Mouse (Mus musculus) brain, adult 2 months (tissue): ENCODE data around the gene Nrd1.

Source experiments
- DNase-seq: peaks from one replicate; pipeline ENCODE4 v3.0.0; 2011; ENCODE audit warnings: low read depth, low spot score

The Nrd1 gene

DNA sequence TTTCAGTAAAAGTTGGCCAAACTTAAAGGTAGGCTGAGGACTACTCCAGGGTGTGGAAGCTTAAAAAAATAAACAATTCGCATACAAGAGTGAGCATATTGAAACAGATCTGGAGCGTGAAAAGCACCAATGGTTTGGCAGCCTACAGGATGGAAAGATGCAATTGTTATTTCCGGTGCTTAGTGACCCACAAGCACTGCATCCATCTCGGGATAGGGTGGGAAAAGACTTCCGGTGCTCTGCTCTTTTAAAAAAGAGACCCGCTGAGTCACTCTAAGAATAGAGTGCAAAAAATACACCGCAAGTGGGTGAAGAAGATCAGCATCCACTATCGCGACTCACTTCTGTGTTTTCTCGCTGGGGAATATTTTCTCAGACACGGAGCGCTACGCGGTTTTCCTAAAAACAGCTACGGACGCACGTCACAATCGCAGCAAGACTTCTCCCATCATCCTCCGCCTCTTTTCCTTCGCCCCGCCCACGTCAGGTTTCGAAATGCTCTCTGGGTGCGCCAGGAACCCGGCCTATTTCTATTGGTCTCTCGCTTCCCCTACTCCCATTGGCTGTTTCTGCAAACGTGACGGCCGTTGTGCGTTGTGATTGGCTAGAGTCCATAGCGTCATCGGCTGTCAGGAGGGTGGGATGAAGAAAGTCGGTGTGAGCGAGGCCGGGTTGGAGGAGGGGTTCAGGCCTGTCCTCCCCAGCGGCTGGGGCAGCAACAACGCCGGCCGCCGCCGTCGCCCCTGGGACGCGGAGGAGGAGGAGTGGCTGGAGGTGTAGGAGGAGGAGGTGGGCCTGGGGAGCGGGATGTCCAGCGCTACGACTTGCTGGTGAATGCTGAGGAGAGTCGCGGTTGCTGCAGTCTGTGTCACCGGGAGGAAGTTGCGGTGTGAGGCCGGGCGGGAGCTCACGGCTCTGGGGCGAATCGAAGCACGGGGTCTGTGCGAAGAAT lies at the start of gene Nrd1:
Gene Nrd1 (plus strand): TSS at position 657 of the 952 bp plus-strand sequence.
- DNase-seq: peak; percentile 100

DNA sequence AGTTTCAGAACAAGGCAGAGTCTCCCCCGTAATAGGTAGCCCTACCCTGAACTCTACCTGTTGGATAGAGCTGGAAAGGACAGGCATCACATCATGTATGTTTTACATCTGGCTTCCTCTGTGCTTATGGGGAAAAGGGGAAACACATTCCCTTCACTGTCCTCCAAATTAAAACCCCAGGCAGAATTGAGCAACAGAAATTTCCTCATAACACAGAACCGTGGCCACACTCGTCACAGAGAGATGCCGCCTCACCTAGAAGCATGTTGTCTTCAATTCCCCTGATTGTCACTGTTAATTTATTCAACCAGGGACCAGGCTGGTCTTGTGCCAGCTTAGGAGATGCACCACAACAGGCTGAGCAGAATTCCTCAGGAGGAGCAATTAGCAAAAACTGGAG lies 48.8 kb upstream of the Nrd1 start:
- peak; percentile 36 for DNase-seq

DNA sequence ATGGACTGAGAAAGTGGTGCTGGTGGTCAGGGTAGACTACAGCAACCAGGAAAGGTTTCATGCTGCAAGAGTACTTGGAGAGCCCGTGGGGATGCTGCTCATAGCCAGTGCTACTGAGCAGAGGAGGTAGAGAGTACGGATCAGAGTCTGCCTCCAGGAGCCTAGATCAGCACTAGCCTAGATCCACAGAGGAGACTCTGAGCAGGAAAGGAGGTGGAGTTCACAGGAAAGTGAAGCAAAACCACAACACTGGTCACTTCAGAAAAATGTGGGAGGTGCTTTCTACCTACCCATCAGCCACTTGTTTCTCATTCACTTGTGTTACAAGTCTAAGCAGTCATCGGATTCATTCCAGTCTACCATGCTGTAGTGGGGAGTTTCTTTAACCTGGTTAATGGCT lies 40.8 kb upstream of the Nrd1 start:
- DNase-seq: no peak

DNA sequence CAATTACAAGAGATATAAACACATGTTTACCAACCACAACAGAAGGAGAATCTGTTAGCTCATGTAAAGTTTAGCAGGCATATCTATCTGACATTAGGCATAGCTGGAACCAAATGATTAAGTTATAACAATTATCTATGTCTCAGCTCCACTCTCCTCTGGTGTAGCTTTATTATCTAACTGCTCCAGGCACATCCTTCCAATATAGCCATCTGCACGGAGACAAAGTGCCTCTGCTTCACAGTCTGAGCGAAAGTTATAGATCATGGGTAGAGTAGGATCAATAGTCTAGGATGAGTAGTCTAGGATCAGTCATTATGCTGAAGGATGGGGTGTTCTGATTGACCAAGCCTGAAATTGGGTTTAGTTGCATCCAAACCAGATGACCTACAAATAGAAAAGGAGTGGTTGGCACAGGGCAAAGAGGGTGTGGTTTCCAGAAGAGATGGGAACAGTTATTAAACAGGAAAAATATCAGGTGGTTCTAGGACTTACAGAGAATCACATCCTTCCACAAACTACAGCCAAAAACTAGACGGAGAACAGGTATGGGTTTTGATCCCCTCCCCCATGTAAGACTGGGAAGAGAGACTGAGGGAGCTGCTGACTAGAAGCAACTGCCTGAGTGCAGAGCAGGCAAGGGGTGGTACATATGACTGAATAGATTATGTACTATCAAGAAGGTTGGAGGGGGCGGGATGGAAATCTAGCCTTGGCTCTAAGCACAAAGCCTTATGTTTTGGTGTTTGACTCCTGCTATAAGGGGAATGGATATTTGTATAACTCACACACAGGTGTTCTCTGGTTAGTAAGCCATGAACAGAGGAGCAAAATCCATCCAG lies 39.6 kb upstream of the Nrd1 start:
- no peak for DNase-seq

DNA sequence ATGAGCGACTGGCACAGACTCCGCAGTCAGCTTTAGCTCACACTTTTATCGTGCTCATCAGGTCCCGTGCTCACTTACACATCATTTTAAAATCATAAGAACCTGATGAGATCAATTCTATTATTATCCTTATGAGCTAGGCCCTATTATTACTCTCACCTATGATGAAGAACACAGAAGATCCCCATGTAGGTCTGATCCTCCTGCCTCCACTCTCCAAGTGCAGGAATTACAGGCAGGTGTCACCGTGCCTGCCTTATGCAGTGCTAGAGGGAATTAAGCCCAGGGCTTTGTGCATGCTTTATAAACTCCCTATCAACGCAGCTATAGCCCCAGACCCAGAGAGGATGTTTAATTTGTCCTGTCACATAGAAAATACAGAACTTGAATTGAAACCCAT lies 37.4 kb upstream of the Nrd1 start:
- DNase-seq: peak; percentile 27

DNA sequence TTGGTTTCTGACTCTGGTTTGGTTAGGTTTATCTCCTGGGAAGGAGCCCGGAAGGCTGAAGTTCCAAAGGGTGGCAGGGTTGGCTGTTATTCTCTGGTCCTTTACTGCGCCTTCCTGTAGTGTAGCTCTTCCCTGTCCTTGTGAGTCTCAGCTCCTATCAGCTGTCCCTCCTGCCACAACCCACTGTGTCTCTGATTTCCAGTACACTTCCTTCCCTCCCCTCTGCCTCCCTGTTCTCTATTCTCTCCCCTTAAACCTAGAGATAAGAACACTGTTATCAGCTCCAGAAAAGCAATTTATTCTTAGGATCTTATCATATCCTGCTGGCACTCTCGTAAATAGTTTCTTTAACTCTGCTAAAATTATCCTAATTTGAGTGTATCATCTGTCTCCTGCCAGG lies 30.9 kb upstream of the Nrd1 start:
- no peak for DNase-seq

DNA sequence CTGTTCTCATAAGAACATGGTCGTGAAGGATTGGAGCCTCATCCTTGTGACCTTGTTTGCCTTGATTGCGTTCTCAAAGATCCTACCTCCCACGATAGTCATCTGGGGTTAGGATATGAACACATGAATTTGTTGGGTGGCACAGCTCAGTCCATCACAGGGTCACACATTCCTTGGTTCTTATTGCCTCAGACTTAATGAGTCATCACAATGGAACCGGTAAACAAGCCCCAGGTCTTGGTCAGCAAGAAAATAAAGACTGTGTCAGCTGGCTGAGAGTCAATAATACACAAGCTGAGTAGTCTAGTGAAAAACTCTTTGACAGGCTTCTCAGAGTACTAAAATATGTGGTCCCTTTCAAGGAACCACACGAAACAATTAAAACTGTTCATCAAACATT lies 29.4 kb upstream of the Nrd1 start:
- DNase-seq: no peak

DNA sequence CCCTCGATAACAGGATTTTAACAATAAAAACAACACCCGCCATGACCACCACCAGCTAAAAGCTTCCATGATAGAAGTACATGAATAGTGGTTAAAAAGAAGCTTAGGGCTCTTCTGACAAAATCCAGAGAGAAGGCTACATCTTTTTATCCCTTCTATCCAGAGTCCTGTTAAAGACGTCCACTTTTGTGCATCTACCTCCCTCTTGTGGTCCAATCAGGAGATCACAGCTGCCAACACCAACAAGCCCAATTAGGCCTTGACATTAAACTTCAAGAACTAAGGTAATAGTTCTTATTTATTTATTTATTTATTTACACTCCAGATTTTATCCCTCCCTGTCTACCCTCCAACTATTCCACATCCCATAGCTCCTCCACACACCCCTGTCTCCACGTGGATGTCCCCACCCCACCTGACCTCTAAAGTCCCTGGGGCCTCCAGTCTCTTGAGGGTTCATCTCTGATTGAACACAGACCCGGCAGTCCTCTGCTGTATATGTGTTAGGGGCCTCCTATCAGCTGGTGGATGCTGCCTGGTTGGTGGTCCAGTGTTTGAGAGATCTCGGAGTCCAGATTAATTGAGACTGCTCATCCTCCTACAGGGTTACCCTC lies 23.9 kb upstream of the Nrd1 start:
- peak; percentile 87 for DNase-seq

DNA sequence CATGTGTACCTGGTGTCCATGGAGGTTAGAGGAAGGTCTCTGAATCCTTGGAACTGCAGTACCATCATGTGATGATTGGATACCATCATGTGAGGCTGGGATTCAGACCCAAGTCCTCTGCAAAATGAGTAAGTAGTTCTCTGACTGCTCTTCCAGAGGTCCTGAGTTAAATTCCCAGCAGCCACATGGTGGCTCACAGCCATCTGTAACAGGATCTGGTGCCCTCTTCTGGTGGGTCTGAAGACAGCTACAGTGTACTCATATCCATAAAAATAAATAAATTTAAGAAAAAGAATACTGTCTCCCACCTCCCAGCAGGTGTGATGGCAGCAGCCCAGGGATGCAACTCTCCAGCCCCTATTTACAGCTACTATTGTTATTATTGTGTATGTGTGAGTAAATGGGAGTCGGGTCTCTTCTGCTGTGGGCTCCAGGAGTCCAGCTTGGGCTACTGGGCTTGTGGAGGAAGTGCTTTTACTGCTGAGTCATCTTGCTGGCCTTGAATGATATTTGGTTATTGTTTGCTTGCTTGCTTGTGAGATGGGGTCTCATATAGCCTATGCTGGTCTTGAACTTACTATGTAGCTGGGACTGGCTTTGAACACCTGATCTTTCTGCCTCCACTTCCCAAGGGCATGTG lies 13.5 kb upstream of the Nrd1 start:
- no peak for DNase-seq

DNA sequence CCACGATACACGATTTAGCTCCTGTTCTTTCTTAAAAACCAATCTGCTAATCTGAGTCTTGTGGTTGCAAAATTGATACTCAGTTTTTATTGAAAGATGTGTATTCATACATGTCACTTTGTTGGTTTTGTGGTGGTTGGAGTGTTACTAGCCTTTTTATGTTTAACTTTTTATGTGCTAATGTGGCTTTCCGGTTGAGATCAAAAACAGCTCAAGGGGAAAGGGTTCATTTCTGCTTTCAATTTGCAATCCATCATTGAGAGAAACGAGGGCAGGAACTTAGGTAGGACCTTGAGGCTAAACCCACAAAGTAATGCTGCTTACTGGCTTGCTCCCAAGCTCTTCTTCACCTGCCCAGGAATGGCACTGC lies 13.0 kb upstream of the Nrd1 start:
- DNase-seq: no peak

DNA sequence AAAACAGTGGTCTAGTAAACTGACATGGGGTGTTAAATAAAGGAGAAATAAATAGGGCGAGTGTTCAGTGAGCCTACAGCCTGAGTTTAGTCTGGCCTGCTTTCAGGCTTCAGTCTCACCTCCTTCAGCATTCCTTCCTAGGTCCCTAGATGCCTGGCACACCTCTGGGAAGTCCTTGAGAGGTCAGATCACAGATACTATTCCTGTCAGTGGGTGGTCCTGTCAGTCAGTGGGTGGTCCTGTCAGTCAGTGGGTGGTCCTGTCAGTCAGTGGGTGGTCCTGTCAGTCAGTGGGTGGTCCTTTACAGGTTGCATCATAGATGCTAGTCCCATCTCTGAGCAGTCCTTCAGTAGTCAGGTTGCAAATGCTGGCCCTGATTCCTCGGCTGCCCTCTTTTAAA lies 11.0 kb upstream of the Nrd1 start:
- no peak for DNase-seq

DNA sequence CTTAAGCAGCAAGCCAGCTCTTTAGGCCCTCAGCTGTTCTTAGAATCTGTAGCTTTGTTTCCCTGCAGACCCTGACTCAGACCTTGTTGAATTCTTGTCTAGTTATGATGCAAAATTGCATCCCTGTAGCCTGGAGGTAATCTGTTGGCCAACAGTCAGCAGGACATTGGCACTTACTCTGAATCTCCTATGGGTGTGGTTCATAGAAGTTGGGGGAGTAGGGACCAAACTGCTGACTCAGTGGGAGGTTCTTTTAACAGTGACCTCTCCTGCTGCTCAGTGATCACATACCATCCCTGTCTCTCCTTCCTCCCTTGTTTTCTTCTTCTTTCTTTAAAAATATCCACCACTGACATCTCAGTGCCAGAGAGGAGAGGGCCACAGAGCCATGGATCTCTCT lies 10.4 kb upstream of the Nrd1 start:
- no peak for DNase-seq

DNA sequence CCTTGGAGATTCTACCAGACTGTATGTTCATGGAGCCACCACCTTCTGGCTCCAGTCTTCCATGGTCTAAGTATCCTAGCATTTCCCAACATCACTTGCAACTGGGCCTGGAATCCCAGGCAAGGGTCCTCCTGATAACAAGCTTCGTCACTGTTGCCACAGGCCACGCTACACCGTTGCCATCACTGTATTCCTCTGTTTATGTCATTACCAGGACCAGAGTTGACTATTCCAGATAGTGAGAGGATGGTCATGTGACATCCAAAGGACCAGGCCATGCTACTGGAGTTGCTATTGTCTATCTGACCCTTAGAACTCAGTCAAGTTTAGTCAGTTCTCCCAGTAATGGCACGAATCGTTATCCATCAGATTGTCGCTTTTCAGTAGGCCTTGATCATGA lies 9.9 kb upstream of the Nrd1 start:
- no peak for DNase-seq

DNA sequence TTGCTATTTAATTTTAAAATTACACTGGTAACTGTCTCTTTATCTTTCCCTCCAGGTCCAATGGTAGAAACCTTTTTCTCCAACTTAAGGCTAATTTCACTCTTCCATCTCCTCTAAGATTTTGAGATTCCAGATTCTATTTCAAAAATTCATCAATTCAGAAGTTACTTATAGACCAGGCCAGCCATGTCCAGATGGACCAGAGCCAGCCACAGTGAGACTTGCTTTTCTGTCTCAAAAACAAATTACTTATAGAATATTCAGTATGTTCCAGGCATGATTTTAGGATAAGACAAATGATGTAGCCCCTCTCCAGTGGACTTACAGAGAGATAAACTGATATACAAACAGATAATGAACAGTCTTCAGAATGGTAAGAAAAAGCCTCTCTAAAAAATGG lies 8.6 kb upstream of the Nrd1 start:
- no peak for DNase-seq

DNA sequence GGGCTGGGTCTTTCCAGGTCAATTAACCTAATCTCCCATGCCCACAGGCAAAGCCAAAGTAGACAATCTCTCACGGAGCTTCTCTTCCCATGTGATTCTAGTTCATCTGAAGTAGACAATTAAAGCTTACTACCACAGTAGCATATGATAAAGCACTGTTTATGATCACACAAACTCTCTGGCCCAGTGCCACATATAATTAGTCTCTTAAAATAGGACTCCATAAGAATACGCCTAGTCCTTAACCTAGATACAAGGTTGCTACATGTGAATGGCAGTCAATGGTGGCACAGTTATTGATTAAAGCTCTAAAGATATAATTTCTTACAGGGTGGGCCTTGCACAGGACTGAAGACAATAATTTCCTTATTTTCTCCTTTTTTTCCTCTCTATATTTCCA lies 7.5 kb upstream of the Nrd1 start:
- DNase-seq: no peak

DNA sequence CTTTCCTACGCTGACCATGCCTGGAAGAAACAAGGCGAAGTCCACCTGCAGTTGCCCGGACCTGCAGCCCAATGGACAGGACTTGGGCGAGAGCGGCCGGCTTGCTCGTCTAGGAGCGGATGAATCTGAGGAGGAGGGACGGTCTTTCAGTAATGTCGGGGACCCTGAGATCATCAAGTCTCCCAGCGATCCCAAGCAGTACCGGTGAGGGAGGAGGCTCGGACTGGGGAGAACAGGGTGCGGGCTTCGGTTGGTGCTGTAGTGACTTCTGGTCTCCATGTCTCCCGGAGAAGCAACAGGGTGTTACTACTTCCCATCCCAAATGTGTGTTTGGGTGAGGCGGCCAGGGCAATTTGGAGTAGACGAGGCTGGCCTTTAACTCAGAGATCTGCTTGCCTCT lies 506 bp downstream of the Nrd1 start:
- no peak for DNase-seq

DNA sequence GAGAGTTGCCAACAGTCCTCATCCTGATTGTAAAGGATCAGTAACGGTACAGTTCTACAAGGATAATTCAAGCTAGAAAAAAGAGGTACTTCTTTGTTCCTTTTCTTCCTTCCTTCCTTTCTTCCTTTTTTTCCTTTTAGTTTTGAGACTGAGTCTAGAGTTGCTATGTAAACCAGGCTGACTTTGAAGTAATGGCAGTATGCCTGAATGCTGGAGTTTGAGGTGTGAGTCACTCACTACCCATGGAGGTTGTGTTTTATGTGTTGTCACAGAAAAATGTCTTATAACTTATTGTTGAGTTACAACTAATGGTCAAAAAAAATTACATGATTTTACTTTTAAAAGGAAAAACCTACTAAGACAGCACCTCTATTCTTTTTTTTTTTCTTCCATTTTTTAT lies 7.6 kb downstream of the Nrd1 start:
- DNase-seq: peak; percentile 54

DNA sequence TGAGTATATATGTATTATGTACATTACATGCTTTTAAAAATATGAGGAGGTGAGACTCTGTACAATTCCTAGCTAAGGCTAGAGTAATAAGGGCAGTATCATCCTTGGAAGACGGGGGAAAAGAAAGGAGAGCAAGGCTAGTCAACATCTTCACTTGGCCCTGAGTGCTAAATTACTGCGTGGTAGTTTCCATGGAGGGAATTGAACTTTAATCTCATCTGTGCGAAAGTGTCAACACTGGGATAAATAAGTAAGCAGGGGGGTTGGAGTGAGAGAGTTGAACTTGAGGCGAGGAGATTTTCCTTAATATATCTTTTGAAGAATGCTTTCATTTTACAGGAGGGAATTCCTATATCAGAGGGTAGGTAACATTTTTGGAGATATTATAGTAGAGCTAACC lies 13.6 kb downstream of the Nrd1 start:
- DNase-seq: no peak

DNA sequence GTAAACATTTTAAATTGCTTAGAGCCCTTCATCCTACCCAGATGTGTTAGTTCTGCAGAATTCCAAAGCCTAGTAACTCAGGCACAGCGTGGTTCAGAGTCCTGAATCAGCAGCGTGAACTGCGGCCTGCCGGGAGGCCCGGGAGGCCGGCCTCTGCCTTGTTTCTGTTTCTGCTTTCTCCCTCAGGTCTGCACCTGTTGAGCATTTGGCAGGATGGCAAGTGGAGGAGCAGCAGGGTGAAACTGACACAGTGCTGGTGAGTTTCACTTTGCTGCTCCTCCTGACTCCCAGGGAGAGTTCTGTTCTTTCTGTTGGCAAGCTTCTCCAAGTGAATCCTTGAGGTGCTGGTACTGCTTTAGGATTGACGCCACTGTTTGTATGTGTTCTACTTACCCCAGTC lies 17.0 kb downstream of the Nrd1 start:
- no peak for DNase-seq

DNA sequence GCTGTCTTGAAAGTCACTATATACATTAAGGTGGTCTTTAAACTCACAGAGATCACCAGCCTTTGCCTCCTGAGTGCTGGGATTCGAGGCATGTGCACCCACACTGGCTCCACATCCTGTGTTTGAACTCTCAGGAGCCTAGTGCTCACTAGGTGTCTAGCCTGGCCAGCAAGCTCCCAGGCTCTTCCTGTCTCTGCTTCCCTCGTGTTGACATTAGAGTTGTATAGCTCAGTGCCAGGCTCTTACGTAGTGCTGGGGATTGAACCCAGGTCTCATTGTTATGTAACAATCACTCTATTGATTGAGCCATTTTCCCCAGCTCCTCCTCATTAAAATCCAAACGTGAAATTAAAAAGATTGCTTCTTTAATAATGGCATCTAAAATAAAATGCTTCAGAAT lies 18.8 kb downstream of the Nrd1 start:
- DNase-seq: no peak

DNA sequence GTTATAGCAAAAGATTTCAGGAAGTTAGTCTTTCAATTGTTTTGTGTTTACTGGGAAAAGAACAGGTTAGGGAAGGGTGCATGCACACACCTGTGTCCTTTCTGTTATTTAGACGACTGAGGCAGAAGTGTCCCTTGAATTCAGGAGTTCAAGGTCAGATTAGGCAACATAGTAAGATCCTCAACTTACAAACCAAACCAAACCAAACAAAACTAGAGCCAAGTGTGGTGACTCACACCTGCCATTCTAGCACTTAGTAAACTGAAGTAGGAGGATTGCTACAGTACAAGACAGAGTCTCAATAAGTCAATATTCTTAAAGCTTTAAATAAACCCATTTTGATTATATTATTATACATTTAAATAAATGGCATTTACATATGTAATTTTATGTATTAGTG lies 21.5 kb downstream of the Nrd1 start:
- DNase-seq: no peak

DNA sequence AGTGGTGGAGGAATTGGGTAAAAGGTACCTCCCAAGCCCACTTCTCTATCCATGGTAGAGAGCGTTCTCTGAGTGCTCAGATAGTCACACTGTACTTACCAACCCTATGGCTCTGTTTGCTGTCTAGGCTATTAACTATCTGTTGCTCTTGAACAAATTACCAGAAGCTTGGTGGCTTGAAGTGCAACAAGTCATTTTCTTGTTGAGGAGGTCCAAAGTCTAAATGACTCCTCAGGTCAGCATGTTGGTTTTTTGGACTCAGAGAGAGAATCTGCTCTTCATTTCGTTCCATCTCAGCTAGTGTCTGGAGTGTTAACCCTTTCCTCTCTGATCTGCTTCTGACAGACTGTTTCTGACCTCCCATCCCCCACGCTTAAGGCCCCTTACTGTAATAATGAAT lies 24.6 kb downstream of the Nrd1 start:
- DNase-seq: no peak
